Mouse (Mus musculus) liver, adult 2 months (tissue): ENCODE data around the gene Pnmal2.

ENCODE experiments used
- CTCF ChIP-seq: fragments of 200-500 bp; IDR thresholded peaks from 2 replicates; pipeline ENCODE4 v1.5.1; 2011; ENCODE audit warnings: low read depth, low read length, control low read depth
- POLR2A ChIP-seq: fragments of 200-500 bp; IDR thresholded peaks from 2 replicates; pipeline ENCODE4 v1.6.1; 2011; ENCODE audit warnings: low read length, control low read depth; ENCODE audit not compliant: insufficient read depth; ENCODE audit errors: extremely low read depth

- TF ChIP-seq CTCF (no peak), POLR2A (no peak)
These were observed 20.2 kb upstream of the Pnmal2 start, which contains the start of gene Calm3 for GRCm38 (mm10) chr7:16924037-16924834.
